Mouse (Mus musculus): ENCODE measurements at regions not wholly inside any gene's neighbourhood (a gene's known extent, or its start where the extent isn't known, plus 50 kb on each side); places are given as distances from the start of the nearest gene placed in this dataset.

GRCm38 (mm10) chr10:66912440-66912839 lies 183.5 kb upstream of the Jmjd1c start:
- DNase-seq = no peak

- no peak for DNase-seq
These were observed 182.7 kb upstream of the Jmjd1c start for GRCm38 (mm10) chr10:66913187-66913586.

- DNase-seq = peak; percentile 59
These were observed 182.3 kb upstream of the Jmjd1c start for GRCm38 (mm10) chr10:66913627-66914026.

GRCm38 (mm10) chr10:66914288-66914975 lies 181.5 kb upstream of the Jmjd1c start:
- no peak for DNase-seq

- no peak for DNase-seq
These were observed 180.1 kb upstream of the Jmjd1c start for GRCm38 (mm10) chr10:66915801-66916200.

GRCm38 (mm10) chr10:66917725-66918124 lies 178.2 kb upstream of the Jmjd1c start:
- no peak for DNase-seq

GRCm38 (mm10) chr10:66918713-66919112 lies 177.2 kb upstream of the Jmjd1c start:
- DNase-seq = no peak

GRCm38 (mm10) chr10:66919953-66920760 lies 175.8 kb upstream of the Jmjd1c start:
- DNase-seq = peak; percentile 93

- peak; percentile 99 for DNase-seq
These were observed 174.9 kb upstream of the Jmjd1c start for GRCm38 (mm10) chr10:66920761-66921684.

GRCm38 (mm10) chr10:66921776-66922175 lies 174.1 kb upstream of the Jmjd1c start:
- DNase-seq = no peak

GRCm38 (mm10) chr10:66922314-66922713 lies 173.6 kb upstream of the Jmjd1c start:
- no peak for DNase-seq

- DNase-seq = no peak
These were observed 172.0 kb upstream of the Jmjd1c start for GRCm38 (mm10) chr10:66923947-66924346.

GRCm38 (mm10) chr10:66924418-66924817 lies 171.5 kb upstream of the Jmjd1c start:
- DNase-seq = no peak

- no peak for DNase-seq
These were observed 170.3 kb upstream of the Jmjd1c start for GRCm38 (mm10) chr10:66925553-66926127.

- DNase-seq = no peak
These were observed 168.3 kb upstream of the Jmjd1c start for GRCm38 (mm10) chr10:66927651-66928050.

GRCm38 (mm10) chr10:66928211-66928990 lies 167.5 kb upstream of the Jmjd1c start:
- no peak for DNase-seq

GRCm38 (mm10) chr10:66930563-66930962 lies 165.4 kb upstream of the Jmjd1c start:
- DNase-seq = no peak

GRCm38 (mm10) chr10:66931505-66931904 lies 164.4 kb upstream of the Jmjd1c start:
- DNase-seq = peak; percentile 86

GRCm38 (mm10) chr10:66932544-66932943 lies 163.4 kb upstream of the Jmjd1c start:
- no peak for DNase-seq

- no peak for DNase-seq
These were observed 162.2 kb upstream of the Jmjd1c start for GRCm38 (mm10) chr10:66933689-66934088.

GRCm38 (mm10) chr10:66935731-66936130 lies 160.2 kb upstream of the Jmjd1c start:
- DNase-seq = peak; percentile 44

GRCm38 (mm10) chr10:66937116-66937515 lies 158.8 kb upstream of the Jmjd1c start:
- no peak for DNase-seq

All from heart, postnatal 4 days (tissue).